Mouse (Mus musculus): ENCODE measurements around the gene Taar4. TPM values are rescaled to one million over a fixed set of nuclear protein-coding genes. Genes with fewer than 3 reads are reported as not detected.

Taar4 gene
- total RNA-seq, 2 experiments from 2014 or later: not detected

DNA sequence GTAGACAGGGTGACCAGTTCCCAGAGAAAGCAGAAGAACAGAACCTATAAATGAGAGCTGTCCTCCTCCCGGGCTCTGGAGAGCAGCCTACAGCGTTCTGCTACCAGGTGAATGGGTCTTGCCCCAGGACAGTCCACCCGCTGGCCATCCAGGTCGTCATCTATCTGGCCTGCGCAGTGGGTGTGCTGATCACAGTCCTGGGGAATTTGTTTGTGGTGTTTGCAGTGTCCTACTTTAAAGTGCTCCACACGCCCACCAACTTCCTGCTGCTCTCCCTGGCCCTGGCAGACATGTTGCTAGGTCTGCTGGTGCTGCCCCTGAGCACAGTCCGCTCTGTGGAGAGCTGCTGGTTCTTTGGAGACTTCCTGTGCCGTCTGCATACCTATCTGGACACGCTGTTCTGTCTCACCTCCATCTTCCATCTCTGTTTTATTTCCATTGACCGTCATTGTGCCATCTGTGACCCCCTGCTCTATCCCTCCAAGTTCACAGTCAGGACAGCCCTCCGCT lies 10.4 kb downstream of the Taar4 start, which contains the start of gene Taar5:
Taar5 (plus strand) TSS at position 51 of the 510 bp plus-strand sequence.
- intact Hi-C loops (cut with DNase I): loop anchor here (10.0 kb wide), 1 partner anchor 144 kb away; no protein-coding TSS in a partner anchor
- H3K4me3 ChIP-seq: no peak within 1 kb of the TSS
- TF ChIP-seq CTCF (IDR thresholded peaks at IDR 0.05): no peak
- DNase-seq (ENCODE audit: extremely low spot score in 1 of 2, low spot score in 2 of 2): no peak
- H3K27ac ChIP-seq: no peak within 1 kb of the TSS

DNA sequence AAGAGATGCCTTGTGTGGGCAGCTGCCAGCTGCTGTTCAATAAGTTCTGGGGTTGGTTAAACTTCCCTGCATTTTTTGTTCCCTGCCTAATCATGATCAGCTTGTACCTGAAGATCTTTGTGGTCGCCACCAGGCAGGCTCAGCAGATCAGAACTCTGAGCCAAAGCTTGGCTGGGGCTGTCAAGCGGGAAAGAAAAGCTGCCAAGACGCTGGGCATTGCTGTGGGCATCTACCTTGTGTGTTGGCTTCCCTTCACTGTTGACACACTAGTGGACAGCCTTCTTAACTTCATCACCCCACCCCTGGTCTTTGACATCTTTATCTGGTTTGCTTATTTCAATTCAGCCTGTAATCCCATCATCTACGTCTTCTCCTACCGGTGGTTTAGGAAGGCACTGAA lies 11.0 kb downstream of the Taar4 start:
- DNase-seq (ENCODE audit: extremely low spot score in 1 of 2, low spot score in 2 of 2): no peak
- intact Hi-C loops (cut with DNase I): loop anchor here (10.0 kb wide), 1 partner anchor 144 kb away; no protein-coding TSS in a partner anchor
- no peak overlapping the region for H3K27ac ChIP-seq
- TF ChIP-seq CTCF (IDR thresholded peaks at IDR 0.05): no peak
- no peak overlapping the region for H3K4me3 ChIP-seq

DNA sequence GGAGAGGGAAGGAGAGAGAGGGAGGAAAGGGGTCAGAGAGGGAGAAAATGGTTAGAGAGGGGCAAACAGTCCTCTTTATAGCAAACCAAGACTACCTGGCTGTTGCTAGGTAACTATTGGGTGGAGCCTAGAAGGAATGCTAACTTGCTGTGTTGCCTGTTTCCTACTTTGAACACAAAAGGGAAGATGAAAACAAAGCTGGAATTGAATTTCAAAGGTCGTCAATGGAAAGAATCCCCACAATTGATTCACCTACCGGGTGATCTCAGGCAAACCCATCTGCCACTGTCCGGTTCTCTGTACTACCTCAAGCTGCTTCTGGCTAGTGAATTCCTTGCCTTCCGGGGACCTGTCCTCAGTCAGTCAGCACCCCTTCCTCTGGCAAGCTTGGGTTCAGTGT lies 17.7 kb downstream of the Taar4 start:
- TF ChIP-seq CTCF (IDR thresholded peaks at IDR 0.05): no peak
- intact Hi-C loops (cut with DNase I): loop anchor here (5.0 to 10.0 kb wide), 2 partner anchors 137 to 154 kb away; no protein-coding TSS in a partner anchor
- Histone ChIP-seq H3K4me3 (no peak overlapping the region), H3K27ac (no peak overlapping the region)
- no peak for DNase-seq (ENCODE audit: extremely low spot score in 1 of 2, low spot score in 2 of 2)

DNA sequence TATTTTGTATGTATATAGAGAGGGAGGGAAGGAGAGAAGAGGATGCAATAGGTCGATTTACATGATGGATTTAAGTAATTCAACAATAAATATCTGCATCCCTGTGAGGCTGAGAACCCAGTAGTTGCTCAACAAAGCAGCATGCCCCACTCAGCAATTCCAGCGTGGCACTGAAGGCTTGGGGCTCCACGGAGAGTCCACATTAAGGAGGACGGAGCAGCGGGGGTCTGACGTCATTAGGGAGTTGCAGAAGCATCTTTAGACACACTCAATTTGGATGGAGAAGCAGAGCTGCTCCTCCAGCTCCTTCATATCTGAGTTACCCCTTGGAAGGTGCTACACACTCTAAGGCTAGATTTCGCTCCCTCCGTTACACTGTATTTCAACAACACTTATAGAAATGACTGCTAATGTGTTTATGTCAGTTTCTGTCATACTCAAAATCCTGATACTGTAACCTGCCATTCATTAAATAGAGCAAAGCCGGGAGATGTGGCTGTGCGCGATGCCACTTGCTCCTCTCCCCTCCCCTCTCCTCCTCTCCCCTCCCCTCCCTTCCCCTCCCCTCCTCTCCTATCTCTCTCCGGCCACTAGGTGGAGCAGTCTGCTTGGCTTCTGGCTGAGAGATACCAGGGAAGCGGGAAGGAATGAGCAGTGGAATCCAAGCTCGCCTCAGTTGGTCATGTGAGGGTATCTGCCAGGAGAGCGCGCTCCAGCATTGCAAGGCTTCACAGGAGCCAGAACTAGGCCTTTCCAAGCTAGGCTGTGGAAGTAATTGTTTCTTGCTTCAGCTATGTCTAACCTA lies 18.8 kb downstream of the Taar4 start:
- intact Hi-C loops (cut with DNase I): loop anchor here (1.0 to 10.0 kb wide), 3 partner anchors 101 to 153 kb away; no protein-coding TSS in a partner anchor
- Histone ChIP-seq H3K4me3 (no peak overlapping the region), H3K27ac (no peak overlapping the region)
- peak; percentile 68 to 70 for DNase-seq (ENCODE audit: extremely low spot score in 1 of 2, low spot score in 2 of 2)
- TF ChIP-seq CTCF (IDR thresholded peaks at IDR 0.05): peak; percentile 57

DNA sequence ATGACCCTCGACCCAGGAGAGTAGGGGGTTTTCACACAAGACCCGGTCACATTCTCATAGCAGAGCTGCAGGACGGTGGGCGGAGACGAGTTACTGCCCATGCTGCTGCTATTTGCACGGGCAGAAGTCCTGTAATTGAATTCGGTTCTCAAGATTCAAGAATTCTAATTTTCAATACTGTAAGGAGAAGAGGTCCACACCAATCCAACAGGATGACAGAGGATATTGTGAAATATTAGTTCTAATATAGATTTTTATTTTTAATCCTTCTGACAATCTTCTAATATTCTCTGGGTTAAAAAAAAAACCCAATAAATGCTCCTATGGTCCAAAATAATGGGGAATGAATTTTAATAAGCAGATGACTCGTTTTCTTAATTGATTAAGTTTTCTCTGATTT lies 25.3 kb downstream of the Taar4 start, which contains the start of gene Taar6:
Taar6 (minus strand) TSS at position 101 of the 400 bp plus-strand sequence.
- Histone ChIP-seq H3K27ac (no peak within 1 kb of the TSS), H3K4me3 (no peak within 1 kb of the TSS)
- DNase-seq (ENCODE audit: extremely low spot score in 1 of 2, low spot score in 2 of 2): no peak
- TF ChIP-seq CTCF (IDR thresholded peaks at IDR 0.05): no peak
- intact Hi-C loops (cut with DNase I): no loop called here

DNA sequence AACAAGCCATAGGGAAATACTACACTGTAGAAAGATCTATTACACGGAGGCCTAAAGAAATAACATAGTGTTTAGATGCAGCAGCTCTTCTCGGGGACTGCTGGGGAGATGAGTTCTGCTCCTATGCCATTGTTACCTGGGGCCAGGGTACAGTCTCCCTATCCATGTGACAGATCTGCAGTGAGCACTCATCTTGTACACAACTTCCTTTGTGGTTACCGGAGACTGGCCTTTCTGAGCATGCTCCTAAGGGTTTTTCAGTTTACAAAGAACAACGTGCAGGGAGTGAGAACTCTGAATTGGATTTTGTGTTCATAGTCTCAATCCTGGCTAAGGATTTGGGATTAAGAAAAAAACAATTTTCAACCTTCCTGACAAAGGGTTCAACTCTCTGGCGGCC lies 26.1 kb downstream of the Taar4 start:
- no peak overlapping the region for H3K27ac ChIP-seq
- no peak for TF ChIP-seq CTCF (IDR thresholded peaks at IDR 0.05)
- intact Hi-C loops (cut with DNase I): no loop called here
- H3K4me3 ChIP-seq: no peak overlapping the region
- DNase-seq (ENCODE audit: extremely low spot score in 1 of 2, low spot score in 2 of 2): no peak

DNA sequence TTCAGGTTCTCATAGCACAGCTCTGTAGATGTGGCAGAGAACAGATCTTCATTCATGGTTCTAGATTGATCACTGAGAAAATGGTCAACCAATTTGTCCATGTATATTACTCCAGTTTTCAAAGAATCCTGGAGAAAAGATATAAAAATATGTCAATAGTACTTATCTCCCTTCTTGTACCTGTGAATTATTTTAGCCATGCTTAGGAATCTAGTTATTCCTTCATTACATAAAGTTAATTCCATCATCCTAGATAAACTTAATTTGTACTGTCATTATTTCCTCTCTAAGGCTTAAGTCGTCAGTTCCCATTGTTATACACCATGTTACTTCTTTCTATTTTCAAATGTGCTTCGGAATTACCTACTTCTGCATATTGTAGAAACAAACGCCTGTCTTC lies 33.1 kb downstream of the Taar4 start, which contains the start of gene Taar7a:
Taar7a (minus strand) TSS at position 101 of the 400 bp plus-strand sequence.
- Histone ChIP-seq H3K4me3 (no peak within 1 kb of the TSS), H3K27ac (no peak within 1 kb of the TSS)
- no peak for TF ChIP-seq CTCF (IDR thresholded peaks at IDR 0.05)
- intact Hi-C loops (cut with DNase I): no loop called here
- DNase-seq (ENCODE audit: extremely low spot score in 1 of 2, low spot score in 2 of 2): no peak

DNA sequence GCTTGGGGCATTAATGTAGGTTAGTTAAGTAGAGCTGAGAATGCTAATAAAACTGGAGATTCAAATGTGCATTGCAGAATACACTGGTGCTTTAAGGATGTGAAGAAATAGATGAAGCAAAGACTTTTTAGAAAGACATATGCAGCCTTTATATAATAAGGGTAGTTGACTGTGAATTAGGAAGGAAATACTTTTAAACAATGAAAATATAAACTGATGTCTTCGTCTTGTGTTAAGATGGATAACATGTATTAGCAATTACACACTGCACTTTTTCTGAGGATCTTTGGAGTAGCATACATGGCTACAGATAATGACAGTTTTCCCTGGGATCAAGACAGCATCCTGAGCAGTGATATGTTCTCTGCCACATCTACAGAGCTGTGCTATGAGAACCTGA lies 39.3 kb downstream of the Taar4 start, which contains the start of gene Taar7b:
Taar7b (plus strand) TSS at position 301 of the 400 bp plus-strand sequence.
- DNase-seq (ENCODE audit: extremely low spot score in 1 of 2, low spot score in 2 of 2): no peak
- intact Hi-C loops (cut with DNase I): no loop called here
- TF ChIP-seq CTCF (IDR thresholded peaks at IDR 0.05): no peak
- H3K4me3 ChIP-seq: no peak within 1 kb of the TSS
- no peak within 1 kb of the TSS for H3K27ac ChIP-seq

DNA sequence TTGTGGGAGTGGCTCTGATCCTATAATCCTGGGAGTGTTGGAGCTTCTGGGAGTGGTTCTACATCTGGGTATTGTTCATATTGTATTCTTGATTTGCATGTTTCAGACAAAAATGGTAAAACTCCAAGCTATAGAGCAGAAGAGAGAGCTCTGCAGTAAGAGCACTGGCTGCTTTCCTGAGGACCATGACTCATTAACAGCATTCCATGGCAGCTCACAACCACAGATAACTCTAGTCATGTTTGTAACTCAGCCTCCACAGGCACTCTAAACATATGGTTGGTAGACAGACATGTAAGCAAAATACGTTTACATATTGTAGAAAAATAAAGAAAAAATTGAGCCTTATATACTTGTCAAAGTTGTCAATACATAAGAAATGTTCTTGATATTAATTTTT lies 46.1 kb downstream of the Taar4 start:
- intact Hi-C loops (cut with DNase I): no loop called here
- DNase-seq (ENCODE audit: extremely low spot score in 1 of 2, low spot score in 2 of 2): no peak
- Histone ChIP-seq H3K4me3 (no peak overlapping the region), H3K27ac (no peak overlapping the region)
- TF ChIP-seq CTCF (IDR thresholded peaks at IDR 0.05): no peak

DNA sequence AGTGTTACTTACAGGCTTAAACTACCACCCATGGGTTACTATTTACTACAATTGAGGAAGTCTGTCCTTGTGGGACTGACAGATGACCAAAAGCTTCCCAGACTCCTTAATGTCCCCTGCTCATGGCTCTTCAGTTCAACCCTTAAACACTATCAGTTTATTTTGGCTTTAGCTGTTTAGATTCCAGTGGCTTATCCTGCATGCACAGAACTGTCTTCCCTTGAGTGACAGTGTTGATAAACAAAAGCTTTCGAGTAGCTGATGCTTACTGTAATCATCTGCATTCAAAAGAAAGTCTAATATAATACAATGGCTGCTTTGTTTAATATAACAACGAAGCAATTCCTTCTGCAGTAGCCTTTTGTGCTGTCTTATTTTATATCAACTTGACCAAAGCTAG lies 46.7 kb downstream of the Taar4 start:
- H3K27ac ChIP-seq: no peak overlapping the region
- intact Hi-C loops (cut with DNase I): no loop called here
- TF ChIP-seq CTCF (IDR thresholded peaks at IDR 0.05): no peak
- H3K4me3 ChIP-seq: no peak overlapping the region
- no peak for DNase-seq (ENCODE audit: extremely low spot score in 1 of 2, low spot score in 2 of 2)

DNA sequence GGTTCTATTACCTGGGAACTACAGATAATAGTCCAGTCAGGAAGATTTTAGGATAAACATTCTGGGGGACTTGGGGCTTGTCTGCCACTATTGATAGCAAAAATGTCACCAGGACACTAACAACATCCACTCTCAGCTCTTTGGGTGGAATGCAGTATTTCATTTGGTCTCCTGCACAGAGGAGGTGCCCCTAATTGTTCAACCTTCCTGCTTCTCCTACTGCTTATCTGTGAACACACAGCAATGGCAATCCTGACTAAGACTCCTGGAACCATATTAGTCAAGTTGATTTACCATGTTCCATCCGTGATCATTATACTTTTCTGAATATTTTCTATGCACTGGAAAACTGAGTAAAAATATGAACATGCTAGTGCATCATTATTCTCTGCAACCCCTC lies 47.8 kb downstream of the Taar4 start:
- TF ChIP-seq CTCF (IDR thresholded peaks at IDR 0.05): no peak
- intact Hi-C loops (cut with DNase I): no loop called here
- Histone ChIP-seq H3K27ac (no peak overlapping the region), H3K4me3 (no peak overlapping the region)
- DNase-seq (ENCODE audit: extremely low spot score in 1 of 2, low spot score in 2 of 2): no peak

Other genes starting within 250 kb of the Taar4 start
- gene Rps12, start 173.2 kb upstream of the Taar4 start, total RNA-seq (2021): 100 to 1,000 TPM; 169 to 225 TPM
- gene Slc18b1, start 163.5 kb upstream of the Taar4 start, total RNA-seq (2021): 10 to 100 TPM; 26.9 to 31.0 TPM
- not detected for gene Vnn3, start 109.0 kb upstream of the Taar4 start, total RNA-seq (2021)
- gene Vnn1, start 65.8 kb upstream of the Taar4 start, total RNA-seq (2021): under 1 TPM in 1 of 2 experiments, not detected in 1; 0.14 TPM
- gene Taar1, start 40.1 kb upstream of the Taar4 start, total RNA-seq (2021): not detected
- gene Taar2, start 21.9 kb upstream of the Taar4 start, total RNA-seq (2021): not detected
- not detected for gene Taar3, start 10.9 kb upstream of the Taar4 start, total RNA-seq (2021)
- not detected for gene Taar5, start 10.2 kb downstream of the Taar4 start, total RNA-seq (2021)
- gene Taar6, start 25.2 kb downstream of the Taar4 start, total RNA-seq (2021): not detected
- not detected for gene Taar7a, start 33.0 kb downstream of the Taar4 start, total RNA-seq (2021)
- not detected for gene Taar7b, start 39.4 kb downstream of the Taar4 start, total RNA-seq (2021)
- not detected for gene Taar7d, start 66.7 kb downstream of the Taar4 start, total RNA-seq (2021)
- not detected for gene Taar7e, start 77.1 kb downstream of the Taar4 start, total RNA-seq (2021)
- not detected for gene Taar7f, start 89.0 kb downstream of the Taar4 start, total RNA-seq (2021)
- gene Taar8a, start 116.0 kb downstream of the Taar4 start, total RNA-seq (2021): not detected
- gene Taar8b, start 131.8 kb downstream of the Taar4 start, total RNA-seq (2021): not detected
- not detected for gene Taar8c, start 141.4 kb downstream of the Taar4 start, total RNA-seq (2021)
- gene Taar9, start 149.0 kb downstream of the Taar4 start, total RNA-seq (2021): not detected
- 100 to 1,000 TPM; 136 to 144 TPM for gene Stx7, start 188.8 kb downstream of the Taar4 start, total RNA-seq (2021)